Mouse (Mus musculus) heart, embryonic 15.5 days (tissue): ENCODE results near the gene Hnrnph3. TPM values are rescaled to one million over a fixed set of nuclear protein-coding genes. Genes with fewer than 3 reads are reported as not detected.
"Not testable (repeated sequence)": the region's sequence is repeated elsewhere in the genome, so short reads cannot be mapped to it uniquely, and the experiment has no call there.

Source experiments
- ATAC-seq: fragments of 200-750 bp; cut with Nextera tagmentation; replicated peaks from 2 replicates; pipeline ENCODE4 v1.8.0; 2017; ENCODE audit warnings: low read depth, moderate TSS enrichment; ENCODE audit not compliant: insufficient number of reproducible peaks, insufficient read depth, low FRiP score
- H3K27ac ChIP-seq: fragments of 300-500 bp; sonication (generic); 2 replicates; pipeline ENCODE4 v1.5.1; 2015; ENCODE audit warnings: mild to moderate bottlenecking, inconsistent platforms
- H3K27me3 ChIP-seq: fragments of 300-500 bp; sonication (generic); 2 replicates; pipeline ENCODE4 v1.6.1; 2015; ENCODE audit warnings: inconsistent platforms
- H3K36me3 ChIP-seq: fragments of 300-500 bp; sonication (generic); 2 replicates; pipeline ENCODE4 v1.6.1; 2015; ENCODE audit warnings: mild to moderate bottlenecking, inconsistent platforms
- H3K4me1 ChIP-seq: fragments of 300-500 bp; sonication (generic); replicated peaks from 2 replicates; pipeline ENCODE4 v1.6.1; 2015; ENCODE audit warnings: inconsistent platforms
- H3K4me2 ChIP-seq: fragments of 300-500 bp; sonication (generic); 2 replicates; pipeline ENCODE4 v1.6.1; 2015; ENCODE audit warnings: inconsistent platforms, mild to moderate bottlenecking, moderate library complexity
- H3K4me3 ChIP-seq: fragments of 300-500 bp; sonication (generic); 2 replicates; pipeline ENCODE4 v1.5.1; 2015; ENCODE audit warnings: mild to moderate bottlenecking, inconsistent platforms
- H3K9ac ChIP-seq: fragments of 300-500 bp; sonication (generic); 2 replicates; pipeline ENCODE4 v1.6.1; 2015; ENCODE audit warnings: mild to moderate bottlenecking, inconsistent platforms
- H3K9me3 ChIP-seq: fragments of 300-500 bp; sonication (generic); replicated peaks from 2 replicates; pipeline ENCODE4 v1.6.1; 2016; ENCODE audit warnings: inconsistent platforms
- WGBS: fragments of 180-500 bp; shearing (Covaris S2); methylation state at CpG from one replicate; pipeline ENCODE4 v1.1.7; 2015; ENCODE audit warnings: mixed read lengths; 5-methylcytosine and 5-hydroxymethylcytosine counted together
- polyA plus RNA-seq: library from polyadenylated mRNA; unstranded; fragments of >200 nt; fragmentation: Nextera tagmentation; extraction: Ambion mirVana; gene quantifications from 2 replicates; pipeline ENCODE4 v1.2.1, GENCODE M21; 2015

The Hnrnph3 gene
- polyA plus RNA-seq, 1 experiment from 2014 or later: 58.1 TPM

DNA sequence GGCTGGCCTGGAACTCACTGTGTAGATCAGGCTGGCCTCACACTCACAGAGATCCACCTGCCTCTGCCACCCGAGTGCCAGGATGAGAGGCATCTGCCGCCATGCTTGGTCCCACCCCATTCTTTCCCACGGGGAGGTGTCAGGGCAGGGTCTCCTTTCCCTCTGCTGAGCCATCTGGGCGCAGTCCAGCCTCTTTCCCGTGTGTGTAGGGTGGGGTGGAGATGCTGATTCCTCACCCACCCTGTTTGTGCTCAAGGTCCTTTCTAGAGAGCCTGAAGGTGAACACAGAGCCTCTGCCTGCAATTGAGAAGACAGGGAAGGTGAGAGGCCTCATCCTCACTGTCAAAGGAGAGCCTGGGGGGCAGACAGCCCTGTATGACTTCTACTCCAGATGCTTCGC is 30.1 kb upstream of the Hnrnph3 start:
- ATAC-seq: not testable (repeated sequence)
- WGBS: 74% methylated on average over 6 of the region's 6 CpGs

DNA sequence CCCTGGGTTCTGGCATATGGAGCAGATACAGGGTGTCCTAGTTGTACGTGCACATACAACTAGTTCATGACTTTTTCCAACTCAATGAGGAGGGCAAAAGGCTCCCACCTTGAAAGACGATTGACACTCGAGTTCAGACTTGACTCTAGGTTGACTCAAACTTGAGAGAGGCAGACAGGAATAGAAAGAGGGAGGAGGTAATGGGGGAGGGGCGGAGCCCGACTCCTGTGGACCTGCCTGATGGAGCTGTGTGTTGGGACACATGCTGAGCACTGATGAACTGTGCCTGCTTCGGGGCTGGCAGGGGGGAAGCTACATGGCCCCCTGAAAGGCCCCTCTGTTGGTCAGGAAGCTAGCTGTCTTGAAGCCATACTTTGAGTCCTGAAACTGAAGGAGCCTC is 29.0 kb upstream of the Hnrnph3 start:
- no peak overlapping the region for H3K27ac ChIP-seq
- H3K4me2 ChIP-seq: no peak overlapping the region
- H3K4me1 ChIP-seq: peaks cover 3% of the 10 kb centered on the region; the same call in 1 of the 2 replicates
- no peak overlapping the region for H3K9ac ChIP-seq
- WGBS: 48% methylated on average over 6 of the region's 6 CpGs
- no peak for ATAC-seq
- H3K9me3 ChIP-seq: no peaks in the 10 kb centered on the region
- H3K27me3 ChIP-seq: no peaks in the 10 kb centered on the region
- no peaks in the 10 kb centered on the region for H3K36me3 ChIP-seq
- H3K4me3 ChIP-seq: no peak overlapping the region

More for the DNA sequence above, 30.1 kb upstream of the Hnrnph3 start:
- H3K9ac ChIP-seq, H3K4me2 ChIP-seq, H3K27me3 ChIP-seq, H3K9me3 ChIP-seq, H3K27ac ChIP-seq, H3K36me3 ChIP-seq, H3K4me1 ChIP-seq, H3K4me3 ChIP-seq: not testable (repeated sequence)

DNA sequence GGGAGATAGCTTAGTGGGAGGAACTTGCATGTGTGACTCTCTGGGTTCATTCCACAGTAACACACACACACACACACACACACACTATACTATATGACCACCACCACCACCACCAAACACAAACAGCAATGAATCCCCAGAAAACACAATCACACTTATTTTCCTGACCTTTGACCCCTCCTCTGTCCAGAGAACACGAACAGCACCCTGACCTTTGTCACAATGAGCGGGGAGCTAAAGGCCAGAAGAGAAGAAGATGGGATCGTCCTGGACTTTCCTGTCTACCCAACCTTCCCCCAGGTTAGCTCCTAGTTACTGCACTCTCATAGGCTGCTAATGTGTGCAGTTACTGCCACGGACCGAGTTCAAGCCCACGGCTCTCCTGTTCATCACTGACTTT is 28.0 kb upstream of the Hnrnph3 start:
- no peaks in the 10 kb centered on the region for H3K36me3 ChIP-seq
- no peak for ATAC-seq
- WGBS: 88% methylated on average over 6 of the region's 6 CpGs
- no peak overlapping the region for H3K9ac ChIP-seq
- no peak overlapping the region for H3K27ac ChIP-seq
- H3K9me3 ChIP-seq: no peaks in the 10 kb centered on the region
- H3K4me3 ChIP-seq: no peak overlapping the region
- no peaks in the 10 kb centered on the region; the same call in 1 of the 2 replicates for H3K4me1 ChIP-seq
- H3K27me3 ChIP-seq: no peaks in the 10 kb centered on the region
- no peak overlapping the region for H3K4me2 ChIP-seq

DNA sequence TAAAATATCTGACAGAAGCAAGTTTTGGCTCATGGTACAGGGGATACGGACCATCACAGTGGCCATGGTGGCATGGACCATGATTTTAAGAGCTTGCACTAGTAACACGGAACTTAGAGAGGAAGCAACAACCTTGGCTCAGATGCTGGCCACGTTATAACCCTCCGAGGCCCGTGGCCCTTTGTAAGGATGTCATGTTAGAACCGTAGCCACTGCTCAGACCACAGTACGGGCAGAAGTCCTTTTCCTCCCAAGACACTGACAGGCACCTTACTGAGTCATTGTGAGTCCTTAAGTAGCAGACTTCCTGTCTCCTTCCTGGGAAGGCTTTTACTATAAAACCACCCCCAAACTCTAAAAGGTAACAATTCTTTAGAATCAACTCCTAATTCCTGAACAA is 27.2 kb upstream of the Hnrnph3 start:
- H3K9me3 ChIP-seq: no peaks in the 10 kb centered on the region
- no peak overlapping the region for H3K4me3 ChIP-seq
- H3K27ac ChIP-seq: no peak overlapping the region
- 68% methylated on average over 7 of the region's 7 CpGs for WGBS
- ATAC-seq: no peak
- no peak overlapping the region for H3K9ac ChIP-seq
- no peak overlapping the region for H3K4me2 ChIP-seq
- H3K4me1 ChIP-seq: no peaks in the 10 kb centered on the region; the same call in 1 of the 2 replicates
- H3K36me3 ChIP-seq: no peaks in the 10 kb centered on the region
- H3K27me3 ChIP-seq: no peaks in the 10 kb centered on the region

DNA sequence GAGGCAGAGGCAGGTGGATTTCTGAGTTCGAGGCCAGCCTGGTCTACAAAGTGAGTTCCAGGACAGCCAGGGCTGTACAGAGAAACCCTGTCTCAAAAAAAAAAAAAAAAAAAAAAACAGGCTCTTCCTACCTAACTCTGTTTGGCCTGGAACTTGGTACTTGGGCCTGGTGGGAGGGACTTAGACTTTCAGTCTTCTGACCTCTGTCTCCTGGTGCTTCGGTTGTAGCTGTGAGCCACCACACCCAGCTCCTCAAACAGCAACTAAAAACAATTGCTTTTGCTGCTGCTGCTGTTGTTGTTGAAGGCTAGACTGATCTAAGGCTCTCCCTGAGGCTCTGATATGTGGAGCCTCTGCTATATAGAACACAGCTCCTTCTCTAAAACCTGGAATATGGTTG is 25.1 kb upstream of the Hnrnph3 start:
- H3K4me1 ChIP-seq: no peaks in the 10 kb centered on the region; the same call in 1 of the 2 replicates
- H3K4me3 ChIP-seq: no peak overlapping the region
- ATAC-seq: no peak
- H3K36me3 ChIP-seq: no peaks in the 10 kb centered on the region
- WGBS: 80% methylated on average over 2 of the region's 2 CpGs
- no peaks in the 10 kb centered on the region for H3K9me3 ChIP-seq
- H3K27me3 ChIP-seq: no peaks in the 10 kb centered on the region
- no peak overlapping the region for H3K4me2 ChIP-seq
- H3K27ac ChIP-seq: no peak overlapping the region
- no peak overlapping the region for H3K9ac ChIP-seq

DNA sequence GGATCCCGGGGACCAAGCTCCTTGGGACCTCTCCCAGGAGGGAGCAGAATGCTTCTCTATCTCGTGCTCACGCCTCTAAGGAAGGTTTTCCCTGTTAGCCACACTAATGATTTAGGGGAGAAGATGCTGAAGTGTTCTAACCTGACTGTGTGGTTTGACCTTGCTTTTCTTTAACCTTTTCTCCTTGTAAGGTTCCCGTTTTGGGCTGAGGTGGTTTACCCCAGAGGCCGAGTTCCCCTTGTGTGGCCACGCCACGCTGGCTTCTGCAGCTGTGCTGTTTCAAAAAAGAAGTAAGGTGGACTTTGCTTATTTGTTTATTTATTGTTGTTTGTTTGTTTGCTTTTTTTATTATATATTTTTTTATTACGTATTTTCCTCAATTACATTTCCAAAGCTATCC is 23.7 kb upstream of the Hnrnph3 start:
- no peak for ATAC-seq
- H3K4me1 ChIP-seq: 0 out of 2 replicates have a peak, but pooled peaks cover 3% of the 10 kb centered on the region
- H3K4me3 ChIP-seq: no peak overlapping the region
- no peak overlapping the region for H3K9ac ChIP-seq
- no peak overlapping the region for H3K27ac ChIP-seq
- H3K4me2 ChIP-seq: no peak overlapping the region
- H3K27me3 ChIP-seq: no peaks in the 10 kb centered on the region
- WGBS: 78% methylated on average over 8 of the region's 8 CpGs
- no peaks in the 10 kb centered on the region for H3K36me3 ChIP-seq
- no peaks in the 10 kb centered on the region for H3K9me3 ChIP-seq

DNA sequence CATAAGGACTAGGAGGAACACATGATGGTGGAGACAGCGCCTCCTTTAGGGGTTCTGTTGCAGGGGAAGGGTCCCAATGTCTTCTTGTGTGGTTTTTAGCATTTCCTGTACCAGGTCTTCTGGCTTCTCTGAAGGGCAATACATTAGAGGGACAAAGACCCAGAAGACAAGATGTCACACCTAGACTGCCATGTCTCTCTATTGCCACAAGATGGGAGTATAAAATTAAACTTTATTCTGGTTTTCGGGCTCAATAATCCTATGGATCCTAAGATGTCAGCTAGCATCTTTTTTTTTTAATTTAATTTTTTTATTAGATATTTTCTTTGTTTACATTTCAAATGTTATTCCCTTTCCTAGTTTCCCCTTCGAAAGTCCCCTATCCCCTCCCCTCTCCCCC is 19.1 kb upstream of the Hnrnph3 start:
- ATAC-seq: no peak
- Histone ChIP-seq H3K27me3 (no peaks in the 10 kb centered on the region), H3K4me3 (no peak overlapping the region), H3K4me1 (peaks cover 6% of the 10 kb centered on the region; the same call in 1 of the 2 replicates), H3K9me3 (no peaks in the 10 kb centered on the region), H3K4me2 (no peak overlapping the region), H3K36me3 (no peaks in the 10 kb centered on the region), H3K27ac (no peak overlapping the region), H3K9ac (no peak overlapping the region)
- 64% methylated on average over 3 of the region's 3 CpGs for WGBS

DNA sequence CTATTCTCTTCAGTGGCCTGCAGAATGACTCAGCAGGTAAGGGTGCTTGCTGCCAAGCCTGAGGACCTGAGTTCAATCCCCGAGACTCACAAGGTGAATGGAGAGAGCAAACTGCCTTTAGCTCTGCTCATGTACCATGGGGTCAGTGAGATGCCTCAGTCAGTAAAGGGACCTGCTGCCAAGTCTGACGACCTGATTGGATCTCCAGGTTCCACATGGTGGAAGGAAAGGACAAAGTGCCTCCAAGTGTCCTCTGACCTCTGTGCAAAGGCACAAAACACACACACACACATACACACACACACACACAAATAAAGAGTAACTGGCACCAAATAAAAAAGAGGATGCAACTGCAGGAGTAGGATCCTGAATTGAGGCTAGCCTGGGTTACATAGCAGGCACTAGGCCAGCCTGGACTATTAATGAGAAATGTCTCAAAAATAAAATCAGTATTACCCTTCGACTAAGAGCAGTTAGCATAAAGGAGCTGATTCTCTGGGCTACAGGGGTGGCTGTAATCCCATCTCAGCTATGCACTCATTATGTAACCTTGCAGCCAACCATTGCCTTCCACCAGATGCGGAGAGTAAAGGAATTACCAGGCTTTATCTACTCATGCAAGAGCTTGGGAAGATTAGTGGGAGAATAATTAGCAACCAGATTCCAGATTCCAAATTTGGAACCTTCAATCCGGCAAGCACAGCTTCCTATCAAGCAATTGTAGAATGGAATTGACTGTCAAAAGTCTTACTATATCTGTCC is 16.0 kb upstream of the Hnrnph3 start:
- Histone ChIP-seq H3K27ac (0 out of 2 replicates have a peak overlapping the region, but pooled peaks have one; percentile 10), H3K27me3 (no peaks in the 10 kb centered on the region), H3K9ac (no peak overlapping the region), H3K4me3 (no peak overlapping the region), H3K4me2 (no peak overlapping the region), H3K36me3 (no peaks in the 10 kb centered on the region), H3K4me1 (peaks cover 6% of the 10 kb centered on the region; the same call in 1 of the 2 replicates), H3K9me3 (no peaks in the 10 kb centered on the region)
- 0 out of 2 replicates have a peak, but pooled peaks have one; percentile 43 for ATAC-seq
- WGBS: 50% methylated on average over 5 of the region's 5 CpGs

DNA sequence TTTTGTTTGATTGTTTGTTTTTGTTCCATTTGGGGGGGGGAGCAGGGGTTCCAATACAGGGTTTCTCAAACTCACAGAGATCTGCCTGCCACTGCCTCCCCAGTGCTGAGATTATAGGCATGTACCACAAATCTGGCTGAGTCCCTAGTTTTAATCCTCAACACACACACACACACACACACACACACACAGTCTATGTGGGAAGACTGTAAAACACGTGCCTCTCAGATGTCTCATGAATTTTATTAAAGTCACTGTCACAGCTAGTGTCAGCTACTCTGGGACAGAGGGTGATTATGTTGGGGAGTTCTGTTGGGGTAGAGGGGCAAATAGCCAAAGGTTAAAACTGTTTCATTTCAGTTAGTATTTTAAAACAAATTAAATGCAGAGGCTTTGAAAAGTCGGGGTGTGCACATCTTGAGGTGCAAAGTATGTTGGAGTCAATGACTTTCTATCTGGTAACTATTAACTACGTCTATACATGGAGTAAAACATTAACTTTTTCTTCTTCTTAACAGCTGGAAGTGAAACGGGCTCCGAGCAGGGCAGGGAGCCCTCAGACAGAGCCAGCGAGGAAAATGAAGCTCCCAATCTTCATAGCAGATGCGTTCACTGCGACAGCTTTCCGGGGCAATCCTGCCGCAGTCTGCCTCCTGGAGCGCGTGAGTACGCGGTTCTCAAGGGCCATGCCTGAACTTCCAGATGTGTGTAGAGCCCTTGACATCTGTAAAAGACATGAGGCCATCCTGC is 14.7 kb upstream of the Hnrnph3 start:
- H3K4me3 ChIP-seq: no peak overlapping the region
- H3K4me1 ChIP-seq: peaks cover 3% of the 10 kb centered on the region; the same call in 1 of the 2 replicates
- H3K36me3 ChIP-seq: no peaks in the 10 kb centered on the region
- no peaks in the 10 kb centered on the region for H3K9me3 ChIP-seq
- H3K27me3 ChIP-seq: no peaks in the 10 kb centered on the region
- H3K27ac ChIP-seq: no peak overlapping the region
- H3K9ac ChIP-seq: no peak overlapping the region
- ATAC-seq: no peak
- WGBS: 74% methylated on average over 14 of the region's 14 CpGs
- no peak overlapping the region for H3K4me2 ChIP-seq

DNA sequence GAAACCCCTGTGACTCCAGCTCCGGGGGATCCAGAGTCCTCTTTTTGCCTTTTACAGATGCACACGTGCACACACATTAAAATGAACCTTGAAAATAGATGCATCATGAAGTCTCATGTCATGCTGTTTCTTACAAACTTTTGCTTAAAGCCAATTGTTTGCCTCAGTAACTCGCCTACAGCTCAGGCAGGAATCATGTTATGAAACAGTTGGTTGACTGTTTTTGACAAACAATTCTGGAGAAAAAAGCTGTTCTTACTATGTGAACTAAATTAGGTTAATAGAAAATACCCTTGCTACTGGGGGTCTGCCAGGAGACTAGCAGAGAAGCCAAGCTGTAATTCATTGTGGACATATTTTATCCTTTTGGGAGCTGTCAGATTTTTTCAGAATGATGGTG is 8.9 kb upstream of the Hnrnph3 start:
- Histone ChIP-seq H3K9me3 (no peaks in the 10 kb centered on the region), H3K9ac (no peak overlapping the region), H3K27ac (no peak overlapping the region), H3K36me3 (no peaks in the 10 kb centered on the region), H3K4me1 (no peaks in the 10 kb centered on the region), H3K4me3 (no peak overlapping the region), H3K27me3 (no peaks in the 10 kb centered on the region), H3K4me2 (no peak overlapping the region)
- ATAC-seq: no peak
- 72% methylated on average over 3 of the region's 3 CpGs for WGBS

DNA sequence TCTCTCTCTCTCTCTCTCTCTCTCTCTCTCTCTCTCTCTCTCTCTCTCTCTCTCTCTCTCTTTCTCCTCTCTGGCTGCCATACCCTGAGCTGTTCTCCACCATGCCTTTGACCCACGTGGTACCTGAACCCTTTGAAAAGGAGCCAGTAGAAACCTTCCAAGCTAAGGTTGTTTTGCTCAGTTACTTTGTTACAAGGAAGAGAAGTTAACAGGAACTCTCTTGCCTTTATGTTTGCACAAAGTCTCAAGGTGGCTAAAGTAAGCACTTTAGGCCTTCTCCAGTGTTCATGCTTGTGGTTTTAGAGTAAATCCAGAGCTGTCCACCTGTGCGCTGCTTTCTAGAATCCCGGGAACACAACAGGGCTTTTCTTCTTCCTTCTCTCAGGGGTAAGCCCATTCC is 8.2 kb upstream of the Hnrnph3 start:
- no peak for ATAC-seq
- H3K4me3 ChIP-seq: no peak overlapping the region
- H3K9me3 ChIP-seq: no peaks in the 10 kb centered on the region
- no peak overlapping the region for H3K9ac ChIP-seq
- H3K36me3 ChIP-seq: no peaks in the 10 kb centered on the region
- no peak overlapping the region for H3K27ac ChIP-seq
- no peaks in the 10 kb centered on the region for H3K27me3 ChIP-seq
- H3K4me2 ChIP-seq: no peak overlapping the region
- no peaks in the 10 kb centered on the region for H3K4me1 ChIP-seq
- 82% methylated on average over 3 of the region's 3 CpGs for WGBS
